Mouse (Mus musculus) cerebellum, adult 2 months (tissue): ENCODE data around the gene Tead3. TPM values are rescaled to one million over a fixed set of nuclear protein-coding genes. Genes with fewer than 3 reads are reported as not detected.

Source experiments
- DNase-seq, 2 experiments: peaks; one replicate each; pipeline ENCODE4 v3.0.0; 2021
- H3K27ac ChIP-seq: fragments of 200-500 bp; 2 replicates; pipeline ENCODE4 v1.5.1; 2012; ENCODE audit warnings: low read length, control low read depth, inconsistent platforms; ENCODE audit not compliant: insufficient read depth
- H3K27me3 ChIP-seq: fragments of 200-500 bp; 2 replicates; pipeline ENCODE4 v1.6.1; 2012; ENCODE audit warnings: inconsistent platforms, mild to moderate bottlenecking, low read length, moderate library complexity; ENCODE audit not compliant: control insufficient read depth, insufficient read depth
- H3K4me1 ChIP-seq: fragments of 200-500 bp; 2 replicates; pipeline ENCODE4 v1.6.1; 2011; ENCODE audit warnings: low read length; ENCODE audit not compliant: control insufficient read depth, insufficient read depth
- H3K4me3 ChIP-seq: fragments of 200-500 bp; replicated peaks from 2 replicates; pipeline ENCODE3; 2011; ENCODE audit warnings: mild to moderate bottlenecking, low read depth, low read length, control low read depth; ENCODE audit not compliant: insufficient read depth
- CTCF ChIP-seq: fragments of 200-500 bp; IDR thresholded peaks from 2 replicates; pipeline ENCODE4 v1.5.1; 2011; ENCODE audit warnings: low read depth, mild to moderate bottlenecking, control low read depth, low read length, moderate library complexity, borderline replicate concordance; ENCODE audit not compliant: insufficient read depth
- POLR2A ChIP-seq: fragments of 200-500 bp; IDR thresholded peaks from 2 replicates; pipeline ENCODE4 v1.6.1; 2011; ENCODE audit warnings: low read length, control low read depth, borderline replicate concordance; ENCODE audit not compliant: insufficient read depth
- WGBS: fragments of 180-500 bp; shearing (Covaris S2); methylation state at CpG from one replicate; pipeline ENCODE4 v1.1.7; 2018; 5-methylcytosine and 5-hydroxymethylcytosine counted together
- polyA plus RNA-seq: library from polyadenylated mRNA; depleted of rRNA; stranded (reverse); fragments of >200 nt; gene quantifications from 2 replicates; pipeline ENCODE4 v1.2.3, GENCODE M21; 2012

Gene Tead3
- polyA plus RNA-seq, 1 experiment: 3.2 TPM

GRCm38 (mm10) chr17:28384298-28384697 is 33.7 kb upstream of the Tead3 start:
- Histone ChIP-seq H3K4me1 (peaks cover 3% of the 10 kb centered on the region; the same call in 1 of the 2 replicates), H3K27ac (no peak overlapping the region), H3K27me3 (no peaks in the 10 kb centered on the region), H3K4me3 (no peak overlapping the region)
- WGBS: 74% methylated on average over 4 of the region's 4 CpGs
- no peak for DNase-seq
- TF ChIP-seq CTCF (0 out of 2 replicates have a peak, but pooled peaks have one; percentile 1), POLR2A (no peak)

- H3K27ac ChIP-seq: no peak overlapping the region
- no peaks in the 10 kb centered on the region for H3K4me1 ChIP-seq
- H3K4me3 ChIP-seq: no peak overlapping the region
- no peaks in the 10 kb centered on the region for H3K27me3 ChIP-seq
- no peak for TF ChIP-seq POLR2A
- no peak for TF ChIP-seq CTCF
- 18% methylated on average over 6 of the region's 6 CpGs for WGBS
- DNase-seq: no peak
Observed at GRCm38 (mm10) chr17:28380255-28380654, 29.6 kb upstream of the Tead3 start.

- TF ChIP-seq CTCF (no peak), POLR2A (no peak)
- whole genome bisulfite sequencing: 18% methylated on average over 17 of the region's 17 CpGs
- no peak overlapping the region for H3K27ac ChIP-seq
- H3K4me3 ChIP-seq: no peak overlapping the region
- H3K4me1 ChIP-seq: no peaks in the 10 kb centered on the region
- no peaks in the 10 kb centered on the region for H3K27me3 ChIP-seq
- no peak for DNase-seq
Observed at GRCm38 (mm10) chr17:28375592-28376061, 25.0 kb upstream of the Tead3 start.

GRCm38 (mm10) chr17:28374494-28374893 is 23.9 kb upstream of the Tead3 start:
- H3K27ac ChIP-seq: no peak overlapping the region
- H3K4me1 ChIP-seq: no peaks in the 10 kb centered on the region
- H3K27me3 ChIP-seq: no peaks in the 10 kb centered on the region
- TF ChIP-seq CTCF: no peak
- no peak for TF ChIP-seq POLR2A
- no peak overlapping the region for H3K4me3 ChIP-seq
- no peak for DNase-seq
- 30% methylated on average over 16 of the region's 16 CpGs for WGBS

- Histone ChIP-seq H3K27ac (no peak overlapping the region), H3K27me3 (no peaks in the 10 kb centered on the region), H3K4me1 (no peaks in the 10 kb centered on the region), H3K4me3 (no peak overlapping the region)
- TF ChIP-seq POLR2A: no peak
- TF ChIP-seq CTCF: peak; percentile 57; the same call in 1 of the 2 replicates
- no peak for DNase-seq
- 19% methylated on average over 10 of the region's 10 CpGs for WGBS
Observed at GRCm38 (mm10) chr17:28373821-28374220, 23.2 kb upstream of the Tead3 start.

GRCm38 (mm10) chr17:28371941-28372340 is 21.3 kb upstream of the Tead3 start:
- no peak overlapping the region for H3K4me3 ChIP-seq
- H3K27ac ChIP-seq: no peak overlapping the region
- TF ChIP-seq CTCF (no peak), POLR2A (no peak)
- no peaks in the 10 kb centered on the region for H3K27me3 ChIP-seq
- no peak for DNase-seq
- WGBS: 64% methylated on average over 1 of the region's 1 CpGs
- no peaks in the 10 kb centered on the region; the same call in 1 of the 2 replicates for H3K4me1 ChIP-seq

- WGBS: 64% methylated on average over 2 of the region's 2 CpGs
- no peaks in the 10 kb centered on the region for H3K27me3 ChIP-seq
- no peak for DNase-seq
- H3K4me1 ChIP-seq: no peaks in the 10 kb centered on the region; the same call in 1 of the 2 replicates
- TF ChIP-seq CTCF: no peak
- TF ChIP-seq POLR2A: no peak
- H3K27ac ChIP-seq: no peak overlapping the region
- no peak overlapping the region for H3K4me3 ChIP-seq
Observed at GRCm38 (mm10) chr17:28371286-28371685, 20.7 kb upstream of the Tead3 start.

- WGBS: 70% methylated on average over 5 of the region's 5 CpGs
- H3K27me3 ChIP-seq: peaks cover 4% of the 10 kb centered on the region; the same call in 1 of the 2 replicates
- no peak for DNase-seq
- H3K27ac ChIP-seq: no peak overlapping the region
- no peak overlapping the region for H3K4me3 ChIP-seq
- H3K4me1 ChIP-seq: no peaks in the 10 kb centered on the region; the same call in 1 of the 2 replicates
- TF ChIP-seq POLR2A (no peak), CTCF (no peak)
Observed at GRCm38 (mm10) chr17:28369056-28369455, 18.4 kb upstream of the Tead3 start.
